Mouse (Mus musculus): Measurements from ENCODE around the gene Spats2.
A peak's percentile ranks its signal among the peaks of the same experiment; 100 is the strongest.

Gene Spats2

GRCm38 (mm10) chr15:99098493-99098861 is 27.2 kb upstream of the Spats2 start:
- DNase-seq, result no peak

GRCm38 (mm10) chr15:99099139-99099556 is 26.6 kb upstream of the Spats2 start:
- DNase-seq, result peak; percentile 39

- no peak for DNase-seq
Observed at GRCm38 (mm10) chr15:99099984-99100383, 25.7 kb upstream of the Spats2 start.

- no peak for DNase-seq
Observed at GRCm38 (mm10) chr15:99105238-99105637, 20.5 kb upstream of the Spats2 start.

- DNase-seq, result no peak
Observed at GRCm38 (mm10) chr15:99107866-99108265, 17.9 kb upstream of the Spats2 start.

- DNase-seq, result no peak
Observed at GRCm38 (mm10) chr15:99111139-99111538, 14.6 kb upstream of the Spats2 start.

GRCm38 (mm10) chr15:99111809-99112208 is 13.9 kb upstream of the Spats2 start:
- DNase-seq, result no peak

- no peak for DNase-seq
Observed at GRCm38 (mm10) chr15:99112843-99113395, 12.8 kb upstream of the Spats2 start.

GRCm38 (mm10) chr15:99113396-99113975 is 12.2 kb upstream of the Spats2 start:
- peak; percentile 21 for DNase-seq

GRCm38 (mm10) chr15:99114312-99115064 is 11.2 kb upstream of the Spats2 start:
- DNase-seq, result no peak

- no peak for DNase-seq
Observed at GRCm38 (mm10) chr15:99115065-99115423, 10.7 kb upstream of the Spats2 start.

GRCm38 (mm10) chr15:99116539-99116938 is 9.2 kb upstream of the Spats2 start:
- DNase-seq, result no peak

GRCm38 (mm10) chr15:99120814-99121213 is 4.9 kb upstream of the Spats2 start:
- no peak for DNase-seq

- no peak for DNase-seq
Observed at GRCm38 (mm10) chr15:99122642-99123041, 3.1 kb upstream of the Spats2 start.

- DNase-seq, result peak; percentile 60
Observed at GRCm38 (mm10) chr15:99126081-99126815, 532 bp downstream of the Spats2 start.

GRCm38 (mm10) chr15:99126816-99127365 is 1.2 kb downstream of the Spats2 start:
- no peak for DNase-seq

GRCm38 (mm10) chr15:99127851-99128522 is 2.3 kb downstream of the Spats2 start:
- DNase-seq, result no peak

GRCm38 (mm10) chr15:99129441-99129840 is 3.7 kb downstream of the Spats2 start:
- peak; percentile 14 for DNase-seq

- DNase-seq, result peak; percentile 25
Observed at GRCm38 (mm10) chr15:99129956-99130910, 4.5 kb downstream of the Spats2 start.

GRCm38 (mm10) chr15:99138389-99138788 is 12.7 kb downstream of the Spats2 start:
- no peak for DNase-seq

- peak; percentile 21 for DNase-seq
Observed at GRCm38 (mm10) chr15:99139669-99140068, 14.0 kb downstream of the Spats2 start.

- no peak for DNase-seq
Observed at GRCm38 (mm10) chr15:99150516-99150915, 24.8 kb downstream of the Spats2 start.

Data from thymus, postnatal 25 days (tissue).